In the genomic region with DNA sequence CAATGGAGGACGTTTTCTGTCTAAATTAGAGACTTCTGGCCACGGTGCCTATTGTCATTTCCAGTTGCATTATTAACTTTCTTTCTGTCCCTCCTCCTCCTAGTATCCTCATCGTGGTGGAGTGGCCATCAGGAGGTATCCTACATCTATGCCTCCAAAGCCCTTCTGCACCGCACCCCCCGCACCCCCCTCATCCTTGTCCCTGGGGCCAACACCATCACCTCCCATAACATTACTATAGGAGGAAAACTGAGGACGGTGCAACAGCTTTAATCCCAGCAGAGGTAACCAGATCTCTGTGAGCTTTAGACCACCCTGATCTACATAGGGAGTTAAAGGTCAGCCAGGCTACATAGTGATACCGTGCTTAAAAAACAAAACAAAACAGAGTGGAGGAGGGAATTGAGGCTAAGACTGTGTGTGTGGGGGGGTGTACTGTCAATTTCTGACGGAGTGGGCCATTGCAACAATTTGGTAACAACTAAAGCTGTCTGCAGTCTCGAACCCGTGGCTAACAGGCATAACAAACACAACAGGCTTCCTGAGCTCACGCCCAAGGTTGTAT, we compare ENCODE assay signal across 8 mouse cellular contexts. TPM values are rescaled to one million over a fixed set of nuclear protein-coding genes. Genes with fewer than 3 reads are reported as not detected.
A peak's percentile ranks its signal among the peaks of the same experiment; 100 is the strongest.
DNase-seq lines count a peak whose midpoint lies in the region; ATAC-seq and TF ChIP-seq lines count a peak whose summit lies in the region.

No protein-coding gene starts in this region.

- no peak for TF ChIP-seq CTCF in thymus, adult 2 months (IDR thresholded peaks at IDR 0.05; ENCODE audit: borderline replicate concordance, control insufficient read depth, extremely low read depth, insufficient read depth, low read length, poor library complexity)
- no peak for TF ChIP-seq CTCF in stomach, postnatal 0 days (IDR thresholded peaks at IDR 0.05; ENCODE audit: low read depth)

- no peak for ATAC-seq in limb, embryonic 15.5 days (ENCODE audit: insufficient number of reproducible peaks, low FRiP score, low TSS enrichment, low read depth)
- ATAC-seq in stomach, postnatal 0 days (ENCODE audit: low FRiP score, low TSS enrichment), result peak; percentile 22; the same call in 1 of the 2 replicates

- peaks cover 11% of the 10 kb centered on the region; the same call in 1 of the 2 replicates for H3K36me3 ChIP-seq in thymus, adult 2 months (ENCODE audit: control insufficient read depth, insufficient read depth, low read length)
- H3K36me3 ChIP-seq in limb, embryonic 15.5 days, result peaks cover 23% of the 10 kb centered on the region
- no peaks in the 10 kb centered on the region; the same call in 1 of the 2 replicates for H3K36me3 ChIP-seq in stomach, postnatal 0 days (ENCODE audit: control insufficient read depth, insufficient read depth, low read length)

- intact Hi-C loops in left cerebral cortex, postnatal 10 days (cut with DNase I), result no loop called here

- H3K4me2 ChIP-seq in limb, embryonic 15.5 days, result peak overlapping the region; percentile 71
- peak overlapping the region; percentile 49 for H3K4me2 ChIP-seq in stomach, postnatal 0 days (replicated peaks; ENCODE audit: low read depth)

- TF ChIP-seq EP300 in stomach, postnatal 0 days (optimal IDR thresholded peaks at IDR 0.05), result no peak

- H3K4me1 ChIP-seq in thymus, adult 2 months (replicated peaks; ENCODE audit: control insufficient read depth, insufficient read depth, low read length), result peaks cover 9% of the 10 kb centered on the region
- peaks cover 9% of the 10 kb centered on the region for H3K4me1 ChIP-seq in limb, embryonic 15.5 days
- no peaks in the 10 kb centered on the region for H3K4me1 ChIP-seq in stomach, postnatal 0 days (replicated peaks; ENCODE audit: control insufficient read depth, insufficient read depth)

- H3K9me3 ChIP-seq in limb, embryonic 15.5 days, result no peaks in the 10 kb centered on the region
- H3K9me3 ChIP-seq in stomach, postnatal 0 days (ENCODE audit: control insufficient read depth, low read length), result no peaks in the 10 kb centered on the region

- peak overlapping the region; percentile 55 for H3K9ac ChIP-seq in limb, embryonic 15.5 days
- H3K9ac ChIP-seq in stomach, postnatal 0 days (ENCODE audit: low read length), result peak overlapping the region; percentile 51; the same call in 1 of the 2 replicates

- WGBS in thymus, adult 2 months, result 62% methylated on average over 11 of the region's 11 CpGs
- 58% methylated on average over 11 of the region's 11 CpGs for WGBS in limb, embryonic 15.5 days
- 58% methylated on average over 11 of the region's 11 CpGs for WGBS in stomach, postnatal 0 days

- peak overlapping the region; percentile 80 for H3K4me3 ChIP-seq in thymus, adult 2 months (ENCODE audit: control insufficient read depth, insufficient read depth, low read length)
- H3K4me3 ChIP-seq in limb, embryonic 15.5 days, result peak overlapping the region; percentile 86
- peak overlapping the region; percentile 78 for H3K4me3 ChIP-seq in stomach, postnatal 0 days (ENCODE audit: low read depth, low read length)

- no peak for TF ChIP-seq POLR2A in thymus, adult 2 months (IDR thresholded peaks at IDR 0.05; ENCODE audit: control insufficient read depth, extremely low read depth, insufficient read depth, low read length, poor library complexity)

- peak; percentile 57 for DNase-seq in cerebellum, adult 9-11 months
- no peak for DNase-seq in cerebellum, postnatal 10 days
- no peak for DNase-seq in thymus, adult 2 months
- no peak for DNase-seq in thymus, postnatal 10 days (ENCODE audit: low spot score in 2 of 2)
- DNase-seq in stomach, postnatal 0 days (ENCODE audit: low spot score), result no peak
- DNase-seq in retina, embryonic 14.5 days (ENCODE audit: low spot score), result no peak
- DNase-seq in left cerebral cortex, postnatal 10 days (ENCODE audit: extremely low spot score in 1 of 2, low spot score in 2 of 2), result no peak

- H3K27ac ChIP-seq in thymus, adult 2 months (ENCODE audit: control insufficient read depth, insufficient read depth, low read length), result no peak overlapping the region
- 0 out of 2 replicates have a peak overlapping the region, but pooled peaks have one; percentile 43 for H3K27ac ChIP-seq in limb, embryonic 15.5 days
- peak overlapping the region; percentile 45; the same call in 1 of the 2 replicates for H3K27ac ChIP-seq in stomach, postnatal 0 days (replicated peaks)

- no peaks in the 10 kb centered on the region for H3K27me3 ChIP-seq in thymus, adult 2 months (ENCODE audit: control insufficient read depth, insufficient read depth, low read length)
- no peaks in the 10 kb centered on the region for H3K27me3 ChIP-seq in limb, embryonic 15.5 days
- H3K27me3 ChIP-seq in stomach, postnatal 0 days (ENCODE audit: control insufficient read depth, insufficient read depth, low read length), result no peaks in the 10 kb centered on the region

RNA-seq across cellular contexts. Expression of gene Cox5b, which starts 0.5 kb away (rescaled TPM):
- polyA plus RNA-seq in thymus, adult 2 months (2012; rRNA removed), result 395 and 432 TPM in 2 replicates
- 500 and 517 TPM in 2 replicates for polyA plus RNA-seq in limb, embryonic 15.5 days (2015; fragmentation: Nextera tagmentation; extraction: Ambion mirVana)
- polyA plus RNA-seq in stomach, postnatal 0 days (2015; fragmentation: Nextera tagmentation; extraction: Ambion mirVana), result 829 and 834 TPM in 2 replicates
- 100 to 1,000 TPM; 610 to 632 TPM for total RNA-seq in left cerebral cortex, postnatal 10 days (2021)

RNA-seq across cellular contexts. Expression of gene Fam178b, which starts 7.8 kb away (rescaled TPM):
- 1.4 and 1.9 TPM in 2 replicates for polyA plus RNA-seq in thymus, adult 2 months (2012; rRNA removed)
- 1.2 TPM in 2 replicates for polyA plus RNA-seq in limb, embryonic 15.5 days (2015; fragmentation: Nextera tagmentation; extraction: Ambion mirVana)
- 0.59 and 0.77 TPM in 2 replicates for polyA plus RNA-seq in stomach, postnatal 0 days (2015; fragmentation: Nextera tagmentation; extraction: Ambion mirVana)
- total RNA-seq in left cerebral cortex, postnatal 10 days (2021), result under 1 TPM in 1 of 2 experiments, not detected in 1; 0.69 TPM

RNA-seq across cellular contexts. Expression of gene 4933424G06Rik, which starts 19.2 kb away (rescaled TPM):
- not detected in 2 replicates for polyA plus RNA-seq in thymus, adult 2 months (2012; rRNA removed)
- 0.28 TPM in 1 of 2 replicates, not detected in the other for polyA plus RNA-seq in limb, embryonic 15.5 days (2015; fragmentation: Nextera tagmentation; extraction: Ambion mirVana)
- 0.16 TPM in 1 of 2 replicates, not detected in the other for polyA plus RNA-seq in stomach, postnatal 0 days (2015; fragmentation: Nextera tagmentation; extraction: Ambion mirVana)
- total RNA-seq in left cerebral cortex, postnatal 10 days (2021), result under 1 TPM; 0.71 to 0.81 TPM

RNA-seq across cellular contexts. Expression of gene Actr1b, which starts 23.5 kb away (rescaled TPM):
- 182 and 213 TPM in 2 replicates for polyA plus RNA-seq in thymus, adult 2 months (2012; rRNA removed)
- 102 and 107 TPM in 2 replicates for polyA plus RNA-seq in limb, embryonic 15.5 days (2015; fragmentation: Nextera tagmentation; extraction: Ambion mirVana)
- 60.5 and 62.2 TPM in 2 replicates for polyA plus RNA-seq in stomach, postnatal 0 days (2015; fragmentation: Nextera tagmentation; extraction: Ambion mirVana)
- total RNA-seq in left cerebral cortex, postnatal 10 days (2021), result 100 to 1,000 TPM; 202 to 213 TPM
